Mouse (Mus musculus) liver, postnatal 0 days (tissue): ENCODE results near the gene Igf2bp3. TPM values are rescaled to one million over a fixed set of nuclear protein-coding genes. Genes with fewer than 3 reads are reported as not detected.
A peak's percentile ranks its signal among the peaks of the same experiment; 100 is the strongest.
"Not testable (repeated sequence)": the region's sequence is repeated elsewhere in the genome, so short reads cannot be mapped to it uniquely, and the experiment has no call there.

ENCODE experiments used
- ATAC-seq: fragments of 200-750 bp; cut with Nextera tagmentation; 2 replicates; pipeline ENCODE4 v1.8.0; 2017; ENCODE audit warnings: mild to moderate bottlenecking, moderate library complexity
- DNase-seq: peaks from one replicate; pipeline ENCODE4 v3.0.0-alpha.2; 2016
- H3K27ac ChIP-seq: fragments of 300-500 bp; sonication (generic); 2 replicates; pipeline ENCODE4 v1.5.1; 2014; ENCODE audit warnings: antibody characterized with exemption, moderate library complexity, mild to moderate bottlenecking, low read depth
- H3K27me3 ChIP-seq: fragments of 300-500 bp; sonication (generic); 2 replicates; pipeline ENCODE4 v1.6.1; 2014; ENCODE audit warnings: low read length, control low read depth, mixed read lengths; ENCODE audit not compliant: insufficient read depth
- H3K36me3 ChIP-seq: fragments of 300-500 bp; sonication (generic); replicated peaks from 2 replicates; pipeline ENCODE4 v1.6.1; 2014; ENCODE audit warnings: mild to moderate bottlenecking, control low read depth, low read length, moderate library complexity, mixed read lengths; ENCODE audit not compliant: insufficient read depth
- H3K4me1 ChIP-seq: fragments of 300-500 bp; sonication (generic); 2 replicates; pipeline ENCODE4 v1.6.1; 2014; ENCODE audit warnings: antibody characterized with exemption, mild to moderate bottlenecking, control low read depth; ENCODE audit not compliant: insufficient read depth
- H3K4me2 ChIP-seq: fragments of 300-500 bp; sonication (generic); 2 replicates; pipeline ENCODE4 v1.6.1; 2014; ENCODE audit warnings: low read depth, mild to moderate bottlenecking, low read length, moderate library complexity, mixed read lengths
- H3K4me3 ChIP-seq: fragments of 300-500 bp; sonication (generic); 2 replicates; pipeline ENCODE4 v1.5.1; 2014; ENCODE audit warnings: low read depth, low read length
- H3K9ac ChIP-seq: fragments of 300-500 bp; sonication (generic); replicated peaks from 2 replicates; pipeline ENCODE4 v1.6.1; 2014; ENCODE audit warnings: mild to moderate bottlenecking, moderate library complexity
- H3K9me3 ChIP-seq: fragments of 300-500 bp; sonication (generic); 2 replicates; pipeline ENCODE4 v1.6.1; 2016; ENCODE audit warnings: mild to moderate bottlenecking, control low read depth, low read length, mixed read lengths
- CTCF ChIP-seq: sonication (generic); IDR thresholded peaks from 2 replicates; pipeline ENCODE4 v1.5.1; 2016; ENCODE audit warnings: antibody characterized with exemption, low read depth
- EP300 ChIP-seq: IDR thresholded peaks from 2 replicates; pipeline ENCODE4 v1.6.1; 2016; ENCODE audit warnings: antibody characterized with exemption, low read depth, mild to moderate bottlenecking
- WGBS: fragments of 180-500 bp; shearing (Covaris S2); extraction: QIAGEN DNeasy Blood & Tissue Kit; methylation state at CpG from one replicate; pipeline ENCODE4 v1.1.7; 2014; ENCODE audit not compliant: insufficient replicate concordance; 5-methylcytosine and 5-hydroxymethylcytosine counted together
- polyA plus RNA-seq: library from polyadenylated mRNA; unstranded; fragments of >200 nt; fragmentation: Nextera tagmentation; extraction: Ambion mirVana; gene quantifications from 2 replicates; pipeline ENCODE4 v1.2.1, GENCODE M21; 2015

Igf2bp3 gene
- 29.7 and 31.3 TPM in 2 replicates for polyA plus RNA-seq

DNA sequence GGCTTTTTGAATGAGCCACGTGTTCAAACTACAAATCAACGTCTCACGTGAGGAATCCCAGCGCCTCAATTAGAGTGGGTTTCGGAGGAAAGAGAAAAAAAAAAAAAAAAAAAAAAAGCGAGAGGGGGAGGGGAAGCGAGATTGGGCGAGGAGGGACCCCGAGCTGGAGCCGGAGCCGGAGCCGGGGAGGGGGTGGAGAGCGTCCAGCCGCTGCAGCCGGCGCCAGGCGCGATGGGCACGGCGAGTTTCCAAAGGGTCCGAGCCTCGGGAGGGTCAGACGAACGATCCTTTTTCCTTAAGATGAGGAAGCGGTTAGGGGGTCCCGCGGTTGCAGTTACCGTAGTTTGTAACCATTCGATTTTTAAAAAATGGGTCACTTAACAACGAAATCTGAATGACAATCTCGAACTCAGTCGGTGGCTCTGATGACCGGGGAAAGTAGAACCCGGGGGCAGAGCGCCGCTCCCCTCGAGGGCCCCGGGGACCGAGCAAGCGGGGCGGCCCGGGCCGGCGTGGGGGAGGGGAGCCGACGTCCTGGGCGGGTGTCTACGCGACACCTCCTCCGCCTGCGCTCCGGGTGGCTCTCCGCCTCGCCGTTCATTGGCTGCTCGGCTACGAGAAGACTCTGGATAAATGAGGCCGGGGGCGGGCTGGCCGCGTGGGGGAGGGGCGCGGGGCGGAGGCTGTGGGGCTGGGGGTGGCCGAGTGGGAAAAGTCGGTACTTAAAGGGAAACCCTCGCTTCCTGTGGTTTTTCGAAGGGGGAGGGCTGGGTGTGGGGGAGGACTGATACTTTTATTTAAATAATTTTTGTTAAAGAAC is at the start of gene Igf2bp3:
Igf2bp3 (minus strand) TSS at position 30 of the 820 bp plus-strand sequence.
- no peak for TF ChIP-seq CTCF
- no peak for TF ChIP-seq EP300
- ATAC-seq (peak; percentile 68), DNase-seq (peak; percentile 95)
- WGBS, result 2% methylated on average over 66 of the region's 68 CpGs
- H3K27ac ChIP-seq, result peak within 1 kb of the TSS; percentile 98
- no peaks in the 10 kb centered on the region for H3K9me3 ChIP-seq
- peak within 1 kb of the TSS; percentile 88 for H3K4me2 ChIP-seq
- peak within 1 kb of the TSS; percentile 78 for H3K4me3 ChIP-seq
- H3K27me3 ChIP-seq, result no peaks in the 10 kb centered on the region
- H3K4me1 ChIP-seq, result peaks cover 34% of the 10 kb centered on the region
- H3K9ac ChIP-seq, result peak within 1 kb of the TSS; percentile 92
- H3K36me3 ChIP-seq, result no peaks in the 10 kb centered on the region

DNA sequence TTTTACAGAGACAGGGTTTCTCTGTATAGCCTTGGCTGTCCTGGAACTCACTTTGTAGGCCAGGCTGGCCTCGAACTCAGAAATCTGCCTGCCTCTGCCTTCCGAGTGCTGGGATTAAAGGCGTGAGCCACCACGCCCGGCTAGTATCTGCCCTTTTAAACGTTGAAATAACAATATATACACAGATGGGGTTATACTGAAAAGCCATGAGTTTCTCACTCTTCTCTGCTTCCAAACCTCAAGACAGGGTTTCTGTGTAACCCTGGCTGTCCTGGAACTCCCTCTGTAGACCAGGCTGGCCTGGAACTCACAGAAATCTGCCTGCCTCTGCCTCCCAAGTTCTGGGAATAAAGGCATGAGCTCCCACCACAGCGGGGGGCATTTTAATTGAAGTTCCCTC is 49.7 kb upstream of the Igf2bp3 start:
- H3K27ac ChIP-seq, result not testable (repeated sequence)

DNA sequence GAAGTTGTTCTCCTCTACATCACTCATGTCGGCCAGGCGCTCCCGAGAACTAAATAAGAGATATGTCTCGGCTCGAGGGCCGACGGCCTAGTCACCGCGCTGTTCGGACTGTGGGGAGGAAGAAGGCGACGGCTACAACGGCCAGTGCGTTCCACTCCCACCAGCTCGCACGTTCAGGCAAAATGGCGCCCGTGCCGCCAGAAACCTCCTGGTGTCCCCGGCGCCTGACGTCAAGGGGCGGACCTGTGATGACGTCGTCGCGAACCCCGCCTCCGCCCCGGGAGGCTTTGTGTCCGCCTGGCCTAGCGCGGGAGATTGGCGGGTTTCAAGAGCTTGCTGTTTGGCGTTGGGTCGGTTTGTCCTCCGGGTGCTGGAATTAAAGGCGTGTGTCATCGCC is 49.1 kb upstream of the Igf2bp3 start, which contains the start of gene Tra2a:
Tra2a (minus strand) TSS at position 187 of the 397 bp plus-strand sequence.
- no peaks in the 10 kb centered on the region for H3K9me3 ChIP-seq
- peak; percentile 98 for DNase-seq
- H3K9ac ChIP-seq, result peak within 1 kb of the TSS; percentile 98
- TF ChIP-seq EP300 (no peak; the same call in 1 of the 2 replicates), CTCF (no peak)
- peak; percentile 96 for ATAC-seq
- peak within 1 kb of the TSS; percentile 75 for H3K4me2 ChIP-seq
- WGBS, result 1% methylated on average over 39 of the region's 39 CpGs
- H3K27ac ChIP-seq, result peak within 1 kb of the TSS; percentile 98
- no peaks in the 10 kb centered on the region for H3K27me3 ChIP-seq
- peaks cover 23% of the 10 kb centered on the region for H3K4me1 ChIP-seq
- peak within 1 kb of the TSS; percentile 94 for H3K4me3 ChIP-seq
- H3K36me3 ChIP-seq, result no peaks in the 10 kb centered on the region

More for the DNA sequence above, 49.7 kb upstream of the Igf2bp3 start:
- Histone ChIP-seq H3K4me3 (peak overlapping the region; percentile 94), H3K4me1 (peaks cover 19% of the 10 kb centered on the region), H3K4me2 (peak overlapping the region; percentile 75), H3K9ac (peak overlapping the region; percentile 98; the same call in 1 of the 2 replicates)
- ATAC-seq, H3K9me3 ChIP-seq, DNase-seq, H3K27me3 ChIP-seq, H3K36me3 ChIP-seq: not testable (repeated sequence)
- 70% methylated on average over 7 of the region's 7 CpGs for WGBS

DNA sequence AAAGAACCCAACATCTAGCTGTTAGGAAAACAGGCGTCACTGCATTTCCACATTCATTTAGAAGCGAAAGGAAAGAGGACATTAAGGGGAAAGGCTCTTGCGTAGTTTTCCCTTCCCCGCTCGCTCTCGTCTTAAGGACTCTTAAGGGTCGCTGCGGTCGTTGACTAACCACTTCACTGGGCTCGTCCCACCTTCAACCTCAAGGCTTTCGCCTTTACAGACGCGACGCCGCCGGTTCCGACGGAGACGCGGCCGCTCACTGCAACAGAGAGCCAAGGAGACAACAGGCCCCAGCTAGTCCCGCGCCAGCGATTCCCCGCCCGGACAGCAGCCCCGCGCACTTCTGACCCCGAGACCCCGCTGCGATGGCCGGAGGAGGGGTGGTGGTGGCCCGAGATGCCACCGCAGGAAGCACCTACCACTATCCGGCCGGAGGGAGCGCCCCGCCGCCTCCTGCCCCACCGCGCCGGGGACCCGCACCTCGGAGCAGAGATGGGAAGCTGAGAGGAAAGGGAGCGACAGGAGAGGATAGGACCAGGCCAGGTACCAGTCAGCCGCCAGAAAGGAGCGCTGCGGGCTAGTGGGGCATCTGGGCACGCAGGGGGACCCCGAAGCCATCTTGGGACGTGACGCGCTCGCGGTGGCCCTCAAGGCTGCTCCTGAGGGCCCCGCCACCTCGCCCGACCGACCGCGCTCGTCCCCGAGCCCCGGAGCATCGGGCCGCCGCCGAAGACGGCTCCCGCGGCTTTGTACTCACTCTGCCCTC is 48.5 kb upstream of the Igf2bp3 start:
- ATAC-seq (peak; percentile 74), DNase-seq (peak; percentile 64)
- no peaks in the 10 kb centered on the region for H3K27me3 ChIP-seq
- H3K27ac ChIP-seq, result peak overlapping the region; percentile 98
- H3K36me3 ChIP-seq, result no peaks in the 10 kb centered on the region
- peak overlapping the region; percentile 94 for H3K4me3 ChIP-seq
- H3K4me2 ChIP-seq, result peak overlapping the region; percentile 75
- H3K9ac ChIP-seq, result peak overlapping the region; percentile 98
- H3K9me3 ChIP-seq, result no peaks in the 10 kb centered on the region
- WGBS, result under 1% methylated on average over 60 of the region's 71 CpGs
- TF ChIP-seq EP300, result no peak
- TF ChIP-seq CTCF, result 0 out of 2 replicates have a peak, but pooled peaks have one; percentile 4
- peaks cover 23% of the 10 kb centered on the region for H3K4me1 ChIP-seq

DNA sequence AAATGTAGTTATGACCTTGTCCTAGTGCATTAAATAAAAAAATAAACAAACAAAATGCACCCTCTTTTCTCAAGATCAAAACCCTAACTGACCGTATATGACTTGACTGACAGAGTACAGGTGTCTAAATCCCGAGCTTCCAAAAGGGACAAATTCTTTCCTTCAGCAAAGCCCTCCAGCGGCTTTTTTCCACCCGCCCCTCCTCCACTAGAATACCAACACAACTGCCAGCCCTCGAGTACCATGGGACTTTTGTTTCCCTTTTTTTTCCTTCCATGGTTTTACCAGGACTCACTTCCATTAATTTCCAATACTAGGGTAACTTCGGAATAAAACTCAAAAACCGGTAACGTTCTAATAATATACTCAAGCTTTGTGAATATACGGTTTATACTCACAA is 47.7 kb upstream of the Igf2bp3 start:
- Histone ChIP-seq H3K27ac (peak overlapping the region; percentile 98), H3K27me3 (no peaks in the 10 kb centered on the region), H3K9ac (peak overlapping the region; percentile 98), H3K4me3 (peak overlapping the region; percentile 94), H3K9me3 (no peaks in the 10 kb centered on the region), H3K4me1 (peaks cover 23% of the 10 kb centered on the region), H3K4me2 (peak overlapping the region; percentile 75), H3K36me3 (no peaks in the 10 kb centered on the region)
- DNase-seq (no peak), ATAC-seq (no peak)
- TF ChIP-seq EP300 (no peak), CTCF (no peak)
- 2% methylated on average over 9 of the region's 9 CpGs for WGBS

DNA sequence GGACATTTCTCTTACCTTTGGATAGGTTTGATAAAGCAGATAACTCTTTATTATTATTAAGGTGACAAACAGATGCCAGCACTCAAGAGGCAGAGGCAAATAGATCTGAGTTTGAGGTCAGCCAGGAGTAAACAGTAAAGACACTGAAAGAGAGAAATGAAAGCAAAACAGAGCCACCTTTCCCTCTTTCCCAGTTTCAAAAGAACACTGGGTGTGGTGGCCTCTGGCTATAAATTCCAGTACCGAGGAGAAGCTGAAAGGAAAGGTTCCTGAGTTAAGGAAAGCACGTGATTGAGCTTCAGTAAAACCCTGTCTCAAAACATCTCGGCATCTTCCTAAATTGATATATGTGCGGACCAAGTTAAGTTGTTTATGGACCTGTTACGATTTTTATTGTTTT is 45.0 kb upstream of the Igf2bp3 start:
- ATAC-seq, result no peak
- no peak overlapping the region for H3K27ac ChIP-seq
- peak overlapping the region; percentile 8; the same call in 1 of the 2 replicates for H3K4me2 ChIP-seq
- WGBS, result 55% methylated on average over 5 of the region's 5 CpGs
- H3K4me1 ChIP-seq, result peaks cover 23% of the 10 kb centered on the region
- H3K9ac ChIP-seq, result no peak overlapping the region; the same call in 1 of the 2 replicates
- H3K36me3 ChIP-seq, result no peaks in the 10 kb centered on the region
- TF ChIP-seq EP300, result no peak
- TF ChIP-seq CTCF, result no peak
- H3K9me3 ChIP-seq, result no peaks in the 10 kb centered on the region
- H3K4me3 ChIP-seq, result no peak overlapping the region
- no peaks in the 10 kb centered on the region for H3K27me3 ChIP-seq
- no peak for DNase-seq
